Mouse (Mus musculus) embryonic fibroblast, embryonic 13.5 days (primary cell): ENCODE measurements at regions not wholly inside any gene's neighbourhood (a gene's known extent, or its start where the extent isn't known, plus 50 kb on each side); places are given as distances from the start of the nearest gene placed in this dataset.

Experiments used
- CTCF ChIP-seq: IDR thresholded peaks from 2 replicates; pipeline ENCODE4 v1.5.1; 2011; ENCODE audit warnings: mild to moderate bottlenecking, control low read depth, low read length, moderate library complexity, borderline replicate concordance; ENCODE audit not compliant: insufficient read depth
- POLR2A ChIP-seq: IDR thresholded peaks from 2 replicates; pipeline ENCODE4 v1.6.1; 2011; ENCODE audit warnings: low read depth, mild to moderate bottlenecking, control low read depth, low read length, moderate library complexity

GRCm38 (mm10) chr13:44068951-44069350, 284.4 kb downstream of the Cd83 start:
- TF ChIP-seq POLR2A (no peak), CTCF (no peak)
